12 mouse cellular contexts compared by ENCODE assay signal in genomic region chr16:57181180-57181579, GRCm38 (mm10). TPM values are rescaled to one million over a fixed set of nuclear protein-coding genes. Genes with fewer than 3 reads are reported as not detected.
DNase-seq lines count a peak whose midpoint lies in the region; ATAC-seq and TF ChIP-seq lines count a peak whose summit lies in the region.
"Had no signal": no experiment of that assay in that cellular context is flagged by ENCODE, and none has a peak within 500 bp of the region (broad histone marks: within the 10 kb centered on the region; RNA-seq: fewer than 3 reads in every experiment).

No protein-coding gene starts in this region.

- ATAC-seq in liver, postnatal 0 days: 0 out of 2 replicates have a peak, but pooled peaks have one; percentile 33
- no peak for ATAC-seq in hindbrain, embryonic 12.5 days (ENCODE audit: low FRiP score)
- ATAC-seq in intestine, postnatal 0 days: no peak
- no peak for ATAC-seq in hindbrain, embryonic 16.5 days
- ATAC-seq: hindbrain, postnatal 0 days had no signal

- H3K27ac ChIP-seq in ES-E14 (ENCODE audit: insufficient read depth, low read depth, low read length, poor library complexity, severe bottlenecking): no peak overlapping the region
- H3K27ac ChIP-seq in liver, postnatal 0 days (ENCODE audit: low read depth): no peak overlapping the region
- no peak overlapping the region for H3K27ac ChIP-seq in hindbrain, embryonic 12.5 days
- no peak overlapping the region for H3K27ac ChIP-seq in intestine, postnatal 0 days (ENCODE audit: low read depth, low read length)
- no peak overlapping the region for H3K27ac ChIP-seq in hindbrain, embryonic 16.5 days (ENCODE audit: low read depth, low read length)
- H3K27ac ChIP-seq: embryonic facial prominence, embryonic 13.5 days; hindbrain, postnatal 0 days; liver, embryonic 13.5 days; stomach, embryonic 15.5 days had no signal

- peaks cover 5% of the 10 kb centered on the region in 2 experiments; a peak in 2 of 4 replicates for H3K4me1 ChIP-seq in ES-E14 (ENCODE audit: control insufficient read depth in 2 of 2, insufficient read depth in 2 of 2, low read length in 2 of 2, poor library complexity in 1 of 2)
- H3K4me1 ChIP-seq in liver, postnatal 0 days (ENCODE audit: insufficient read depth): no peaks in the 10 kb centered on the region
- no peaks in the 10 kb centered on the region for H3K4me1 ChIP-seq in hindbrain, embryonic 12.5 days
- no peaks in the 10 kb centered on the region for H3K4me1 ChIP-seq in intestine, postnatal 0 days (replicated peaks; ENCODE audit: control insufficient read depth, insufficient read depth, low read length)
- no peaks in the 10 kb centered on the region for H3K4me1 ChIP-seq in hindbrain, embryonic 16.5 days (ENCODE audit: control insufficient read depth, insufficient read depth, low read depth, low read length)
- H3K4me1 ChIP-seq: embryonic facial prominence, embryonic 13.5 days; stomach, embryonic 15.5 days had no signal

- no peaks in the 10 kb centered on the region for H3K36me3 ChIP-seq in ES-E14 (ENCODE audit: control insufficient read depth, insufficient read depth, low read length, poor library complexity, severe bottlenecking)
- peaks cover 34% of the 10 kb centered on the region for H3K36me3 ChIP-seq in liver, postnatal 0 days (replicated peaks; ENCODE audit: insufficient read depth, low read length)
- H3K36me3 ChIP-seq in hindbrain, embryonic 12.5 days: peaks cover 38% of the 10 kb centered on the region
- peaks cover 70% of the 10 kb centered on the region for H3K36me3 ChIP-seq in intestine, postnatal 0 days (ENCODE audit: control insufficient read depth, insufficient read depth)
- peaks cover 13% of the 10 kb centered on the region for H3K36me3 ChIP-seq in hindbrain, embryonic 16.5 days (ENCODE audit: control insufficient read depth, insufficient read depth, low read length)

- no peaks in the 10 kb centered on the region for H3K9me3 ChIP-seq in ES-E14 (ENCODE audit: control insufficient read depth, insufficient read depth, low read depth, low read length)
- no peaks in the 10 kb centered on the region for H3K9me3 ChIP-seq in liver, postnatal 0 days (ENCODE audit: low read length)
- H3K9me3 ChIP-seq in hindbrain, embryonic 12.5 days (replicated peaks): no peaks in the 10 kb centered on the region
- H3K9me3 ChIP-seq in intestine, postnatal 0 days (ENCODE audit: control insufficient read depth): no peaks in the 10 kb centered on the region
- no peaks in the 10 kb centered on the region for H3K9me3 ChIP-seq in hindbrain, embryonic 16.5 days (ENCODE audit: control insufficient read depth, low read length)
- H3K9me3 ChIP-seq: embryonic facial prominence, embryonic 13.5 days; liver, embryonic 13.5 days; stomach, embryonic 15.5 days had no signal

- 82% methylated on average over 11 of the region's 11 CpGs for WGBS in liver, postnatal 0 days (ENCODE audit: insufficient replicate concordance)
- WGBS in hindbrain, embryonic 12.5 days: 85% methylated on average over 11 of the region's 11 CpGs
- WGBS in intestine, postnatal 0 days: 87% methylated on average over 11 of the region's 11 CpGs
- 82% methylated on average over 11 of the region's 11 CpGs for WGBS in hindbrain, embryonic 16.5 days

- TF ChIP-seq CTCF in liver, postnatal 0 days (IDR thresholded peaks at IDR 0.05; ENCODE audit: low read depth): no peak
- no peak for TF ChIP-seq CTCF in intestine, postnatal 0 days (IDR thresholded peaks at IDR 0.05; ENCODE audit: low read depth)

- peak; percentile 67 for DNase-seq in layer of hippocampus, adult 11-12 months (ENCODE audit: low spot score)
- no peak for DNase-seq in layer of hippocampus, adult 9-10 months (ENCODE audit: low spot score)
- no peak for DNase-seq in ES-E14 (ENCODE audit: low read depth, low spot score)
- DNase-seq in gastrocnemius, postnatal 14 days: peak; percentile 19
- peak; percentile 33 for DNase-seq in liver, postnatal 0 days
- DNase-seq: liver, embryonic 13.5 days had no signal

- intact Hi-C loops in gastrocnemius, postnatal 14 days (cut with DNase I; ENCODE audit: low total_unique reads): no loop called here

- TF ChIP-seq EP300 in liver, postnatal 0 days (IDR thresholded peaks at IDR 0.05; ENCODE audit: low read depth): no peak

- no peaks in the 10 kb centered on the region for H3K27me3 ChIP-seq in liver, postnatal 0 days (ENCODE audit: insufficient read depth, low read length)
- H3K27me3 ChIP-seq in hindbrain, embryonic 12.5 days: no peaks in the 10 kb centered on the region
- H3K27me3 ChIP-seq in intestine, postnatal 0 days (replicated peaks; ENCODE audit: control insufficient read depth, insufficient read depth, low read length): no peaks in the 10 kb centered on the region
- H3K27me3 ChIP-seq in hindbrain, embryonic 16.5 days (replicated peaks; ENCODE audit: control insufficient read depth, insufficient read depth, low read length): no peaks in the 10 kb centered on the region
- H3K27me3 ChIP-seq: embryonic facial prominence, embryonic 13.5 days; liver, embryonic 13.5 days; stomach, embryonic 15.5 days had no signal

- H3K9ac ChIP-seq in ES-E14 (ENCODE audit: insufficient read depth, low read depth, low read length, poor library complexity, severe bottlenecking): no peak overlapping the region
- H3K9ac ChIP-seq in liver, postnatal 0 days (replicated peaks): no peak overlapping the region
- no peak overlapping the region for H3K9ac ChIP-seq in hindbrain, embryonic 12.5 days
- H3K9ac ChIP-seq in intestine, postnatal 0 days (ENCODE audit: low read depth, low read length): no peak overlapping the region
- H3K9ac ChIP-seq in hindbrain, embryonic 16.5 days (ENCODE audit: low read depth, low read length): no peak overlapping the region
- H3K9ac ChIP-seq: embryonic facial prominence, embryonic 13.5 days; liver, embryonic 13.5 days; stomach, embryonic 15.5 days had no signal

- no peak overlapping the region for H3K4me3 ChIP-seq in ES-E14 (ENCODE audit: insufficient read depth in 1 of 2, low read depth in 1 of 2, low read length in 2 of 2, poor library complexity in 1 of 2, severe bottlenecking in 1 of 2)
- no peak overlapping the region for H3K4me3 ChIP-seq in liver, postnatal 0 days (ENCODE audit: low read depth, low read length)
- no peak overlapping the region for H3K4me3 ChIP-seq in hindbrain, embryonic 12.5 days
- H3K4me3 ChIP-seq in intestine, postnatal 0 days (ENCODE audit: low read depth, low read length): no peak overlapping the region
- no peak overlapping the region for H3K4me3 ChIP-seq in hindbrain, embryonic 16.5 days (ENCODE audit: low read length)
- H3K4me3 ChIP-seq: embryonic facial prominence, embryonic 13.5 days; liver, embryonic 13.5 days; stomach, embryonic 15.5 days had no signal

- H3K4me2 ChIP-seq in liver, postnatal 0 days (ENCODE audit: low read depth, low read length): no peak overlapping the region
- no peak overlapping the region for H3K4me2 ChIP-seq in hindbrain, embryonic 12.5 days (replicated peaks)
- no peak overlapping the region for H3K4me2 ChIP-seq in intestine, postnatal 0 days (replicated peaks; ENCODE audit: low read depth)
- H3K4me2 ChIP-seq in hindbrain, embryonic 16.5 days (ENCODE audit: low read length): no peak overlapping the region
- H3K4me2 ChIP-seq: embryonic facial prominence, embryonic 13.5 days; liver, embryonic 13.5 days; stomach, embryonic 15.5 days had no signal

- in situ Hi-C loops in ES-E14 (cut with MboI; ENCODE audit: low sequenced_read_pairs in 2 of 2, unreplicated experiment in 2 of 2): no loop called here

TF ChIP-seq in ES-E14, 5 proteins besides CTCF, POLR2A, EP300 and RAD21:
- TF ChIP-seq CHD2 (IDR thresholded peaks at IDR 0.05; ENCODE audit: low read depth, low read length): no peak
- peak; percentile 81 for TF ChIP-seq MAFK (IDR thresholded peaks at IDR 0.05; ENCODE audit: insufficient read depth, low read depth, low read length)

RNA-seq across cellular contexts. Expression of gene Nit2, which starts 14.0 kb away (rescaled TPM):
- total RNA-seq in ES-E14 (2012; rRNA removed): 62.0 and 73.1 TPM in 2 replicates
- 10 to 100 TPM; 29.2 to 29.4 TPM for total RNA-seq in gastrocnemius, postnatal 14 days (2021)
- 69.3 and 74.2 TPM in 2 replicates for polyA plus RNA-seq in liver, postnatal 0 days (2015; fragmentation: Nextera tagmentation; extraction: Ambion mirVana)
- 41.8 and 43.1 TPM in 2 replicates for polyA plus RNA-seq in hindbrain, embryonic 12.5 days (2016; fragmentation: Nextera tagmentation; extraction: Ambion mirVana)
- 46.1 and 46.2 TPM in 2 replicates for polyA plus RNA-seq in intestine, postnatal 0 days (2015; fragmentation: Nextera tagmentation; extraction: Ambion mirVana)
- 57.7 and 60.1 TPM in 2 replicates for polyA plus RNA-seq in hindbrain, embryonic 16.5 days (2015; fragmentation: Nextera tagmentation; extraction: Ambion mirVana)

RNA-seq across cellular contexts. Expression of gene Tbc1d23, which starts 50.1 kb away (rescaled TPM):
- total RNA-seq in ES-E14 (2012; rRNA removed): 31.1 and 38.4 TPM in 2 replicates
- total RNA-seq in gastrocnemius, postnatal 14 days (2021): 10 to 100 TPM; 17.8 to 18.4 TPM
- 4.3 and 6.4 TPM in 2 replicates for polyA plus RNA-seq in liver, postnatal 0 days (2015; fragmentation: Nextera tagmentation; extraction: Ambion mirVana)
- 31.7 and 33.9 TPM in 2 replicates for polyA plus RNA-seq in hindbrain, embryonic 12.5 days (2016; fragmentation: Nextera tagmentation; extraction: Ambion mirVana)
- polyA plus RNA-seq in intestine, postnatal 0 days (2015; fragmentation: Nextera tagmentation; extraction: Ambion mirVana): 22.3 and 23.8 TPM in 2 replicates
- 30.2 and 34.3 TPM in 2 replicates for polyA plus RNA-seq in hindbrain, embryonic 16.5 days (2015; fragmentation: Nextera tagmentation; extraction: Ambion mirVana)

RNA-seq across cellular contexts. Expression of gene Tomm70a, which starts 59.7 kb away (rescaled TPM):
- total RNA-seq in ES-E14 (2012; rRNA removed): 86.5 and 106 TPM in 2 replicates
- total RNA-seq in gastrocnemius, postnatal 14 days (2021): 10 to 100 TPM; 33.9 to 36.9 TPM
- 27.6 and 29.9 TPM in 2 replicates for polyA plus RNA-seq in liver, postnatal 0 days (2015; fragmentation: Nextera tagmentation; extraction: Ambion mirVana)
- 63.9 and 64.9 TPM in 2 replicates for polyA plus RNA-seq in hindbrain, embryonic 12.5 days (2016; fragmentation: Nextera tagmentation; extraction: Ambion mirVana)
- 33.1 and 33.3 TPM in 2 replicates for polyA plus RNA-seq in intestine, postnatal 0 days (2015; fragmentation: Nextera tagmentation; extraction: Ambion mirVana)
- 56.5 and 62.5 TPM in 2 replicates for polyA plus RNA-seq in hindbrain, embryonic 16.5 days (2015; fragmentation: Nextera tagmentation; extraction: Ambion mirVana)

Comparison
In these comparisons a context has a peak if more than half of its experiments do, and no peak if none do; other contexts are left out.
1. DNase-seq: peak in layer of hippocampus, adult 11-12 months (single experiment), gastrocnemius, postnatal 14 days (single experiment) and liver, postnatal 0 days (single experiment); none in layer of hippocampus, adult 9-10 months (single experiment) and ES-E14 (single experiment).